Mouse (Mus musculus) liver, adult 2 months (tissue): ENCODE results near the gene Taldo1. TPM values are rescaled to one million over a fixed set of nuclear protein-coding genes. Genes with fewer than 3 reads are reported as not detected.

Experiments used
- DNase-seq: peaks from one replicate; pipeline ENCODE4 v3.0.0-alpha.2; 2011; ENCODE audit warnings: low read depth, low spot score; ENCODE audit errors: extremely low read depth
- H3K27ac ChIP-seq: fragments of 200-500 bp; replicated peaks from 2 replicates; pipeline ENCODE4 v1.5.1; 2012; ENCODE audit warnings: low read depth, mild to moderate bottlenecking, control low read depth, inconsistent platforms, low read length; ENCODE audit not compliant: insufficient read depth
- H3K27me3 ChIP-seq: fragments of 200-500 bp; 2 replicates; pipeline ENCODE4 v1.6.1; 2012; ENCODE audit warnings: mild to moderate bottlenecking, moderate library complexity, low read length, inconsistent platforms; ENCODE audit not compliant: control insufficient read depth, insufficient read depth
- H3K36me3 ChIP-seq: fragments of 200-500 bp; 2 replicates; pipeline ENCODE4 v1.6.1; 2012; ENCODE audit warnings: low read length, inconsistent platforms; ENCODE audit not compliant: control insufficient read depth, insufficient read depth
- H3K4me1 ChIP-seq: fragments of 200-500 bp; 2 replicates; pipeline ENCODE4 v1.6.1; 2011; ENCODE audit warnings: low read length; ENCODE audit not compliant: control insufficient read depth, insufficient read depth
- H3K4me3 ChIP-seq: fragments of 200-500 bp; 2 replicates; pipeline ENCODE4 v1.5.1; 2011; ENCODE audit warnings: low read depth, mild to moderate bottlenecking, control low read depth, low read length, moderate library complexity; ENCODE audit not compliant: insufficient read depth
- H3K79me2 ChIP-seq: fragments of 200-500 bp; 2 replicates; pipeline ENCODE4 v1.6.1; 2012; ENCODE audit warnings: inconsistent platforms, mild to moderate bottlenecking, low read length, moderate library complexity; ENCODE audit not compliant: control insufficient read depth, insufficient read depth
- H3K9ac ChIP-seq: fragments of 200-500 bp; 2 replicates; pipeline ENCODE4 v1.6.1; 2012; ENCODE audit warnings: low read depth, mild to moderate bottlenecking, control low read depth, inconsistent platforms, low read length
- CTCF ChIP-seq: fragments of 200-500 bp; IDR thresholded peaks from 2 replicates; pipeline ENCODE4 v1.5.1; 2011; ENCODE audit warnings: low read depth, low read length, control low read depth
- POLR2A ChIP-seq: fragments of 200-500 bp; IDR thresholded peaks from 2 replicates; pipeline ENCODE4 v1.6.1; 2011; ENCODE audit warnings: low read length, control low read depth; ENCODE audit not compliant: insufficient read depth; ENCODE audit errors: extremely low read depth
- WGBS: fragments of 180-500 bp; shearing (Covaris S2); methylation state at CpG from one replicate; pipeline ENCODE4 v1.1.7; 2018; 5-methylcytosine and 5-hydroxymethylcytosine counted together
- polyA plus RNA-seq: library from polyadenylated mRNA; depleted of rRNA; stranded (reverse); fragments of >200 nt; gene quantifications from 2 replicates; pipeline ENCODE4 v1.2.3, GENCODE M21; 2012
- total RNA-seq: library from RNA; depleted of rRNA; stranded (reverse); fragments of >200 nt; gene quantifications from 2 replicates; pipeline ENCODE4 v1.2.3, GENCODE M21; 2014

Gene Taldo1
- total and polyA plus RNA-seq, 2 experiments, result 125 to 195 TPM

GRCm38 (mm10) chr7:141434464-141434863 is 42.5 kb downstream of the Taldo1 start:
- H3K36me3 ChIP-seq, result peaks cover 9% of the 10 kb centered on the region; the same call in 1 of the 2 replicates
- H3K4me1 ChIP-seq, result peaks cover 24% of the 10 kb centered on the region
- no peaks in the 10 kb centered on the region; the same call in 1 of the 2 replicates for H3K79me2 ChIP-seq
- no peak for TF ChIP-seq CTCF
- no peak for TF ChIP-seq POLR2A
- H3K27me3 ChIP-seq, result no peaks in the 10 kb centered on the region
- H3K9ac ChIP-seq, result peak overlapping the region; percentile 63
- 12% methylated on average over 8 of the region's 8 CpGs for WGBS
- H3K4me3 ChIP-seq, result peak overlapping the region; percentile 48
- peak overlapping the region; percentile 95 for H3K27ac ChIP-seq
- DNase-seq, result peak; percentile 83

- peak overlapping the region; percentile 63 for H3K9ac ChIP-seq
- peak overlapping the region; percentile 95 for H3K27ac ChIP-seq
- H3K4me1 ChIP-seq, result peaks cover 24% of the 10 kb centered on the region
- no peaks in the 10 kb centered on the region for H3K27me3 ChIP-seq
- peaks cover 9% of the 10 kb centered on the region; the same call in 1 of the 2 replicates for H3K36me3 ChIP-seq
- peak; percentile 75 for DNase-seq
- H3K79me2 ChIP-seq, result no peaks in the 10 kb centered on the region; the same call in 1 of the 2 replicates
- peak; percentile 99 for TF ChIP-seq POLR2A
- TF ChIP-seq CTCF, result no peak
- 1% methylated on average over 17 of the region's 17 CpGs for WGBS
- H3K4me3 ChIP-seq, result peak overlapping the region; percentile 48
These were observed 43.3 kb downstream of the Taldo1 start for GRCm38 (mm10) chr7:141435129-141435855.

- Histone ChIP-seq H3K4me3 (peak overlapping the region; percentile 43), H3K36me3 (peaks cover 7% of the 10 kb centered on the region; the same call in 1 of the 2 replicates), H3K27ac (peak overlapping the region; percentile 93), H3K4me1 (peaks cover 29% of the 10 kb centered on the region), H3K27me3 (no peaks in the 10 kb centered on the region), H3K9ac (peak overlapping the region; percentile 92), H3K79me2 (no peaks in the 10 kb centered on the region; the same call in 1 of the 2 replicates)
- DNase-seq, result peak; percentile 83
- TF ChIP-seq POLR2A (0 out of 2 replicates have a peak, but pooled peaks have one; percentile 26), CTCF (no peak)
- WGBS, result 26% methylated on average over 9 of the region's 9 CpGs
These were observed 44.0 kb downstream of the Taldo1 start for GRCm38 (mm10) chr7:141435856-141436522.

- peaks cover 29% of the 10 kb centered on the region for H3K4me1 ChIP-seq
- peaks cover 4% of the 10 kb centered on the region; the same call in 1 of the 2 replicates for H3K36me3 ChIP-seq
- H3K9ac ChIP-seq, result peak overlapping the region; percentile 92
- WGBS, result 16% methylated on average over 2 of the region's 2 CpGs
- H3K4me3 ChIP-seq, result peak overlapping the region; percentile 78
- TF ChIP-seq CTCF (no peak), POLR2A (no peak)
- no peaks in the 10 kb centered on the region for H3K27me3 ChIP-seq
- peak overlapping the region; percentile 93 for H3K27ac ChIP-seq
- DNase-seq, result no peak
- H3K79me2 ChIP-seq, result no peaks in the 10 kb centered on the region; the same call in 1 of the 2 replicates
These were observed 44.5 kb downstream of the Taldo1 start for GRCm38 (mm10) chr7:141436523-141436892.

GRCm38 (mm10) chr7:141437178-141438120 is 45.5 kb downstream of the Taldo1 start, which contains the start of gene Slc25a22:
Slc25a22 (minus strand) TSS chr7:141437892.
- H3K9ac ChIP-seq, result peak within 1 kb of the TSS; percentile 92
- WGBS, result 5% methylated on average over 53 of the region's 53 CpGs
- DNase-seq, result peak; percentile 87

More at GRCm38 (mm10) chr7:141437178-141438120, 45.5 kb downstream of the Taldo1 start, which contains the start of gene Slc25a22:
- Histone ChIP-seq H3K36me3 (no peaks in the 10 kb centered on the region), H3K4me3 (peak within 1 kb of the TSS; percentile 78), H3K27me3 (no peaks in the 10 kb centered on the region), H3K27ac (peak within 1 kb of the TSS; percentile 93), H3K79me2 (no peaks in the 10 kb centered on the region; the same call in 1 of the 2 replicates), H3K4me1 (peaks cover 20% of the 10 kb centered on the region)
- peak; percentile 82 for TF ChIP-seq CTCF
- peak; percentile 69 for TF ChIP-seq POLR2A
